Mouse (Mus musculus): ENCODE results near the gene Troap. TPM values are rescaled to one million over a fixed set of nuclear protein-coding genes. Genes with fewer than 3 reads are reported as not detected.
A peak's percentile ranks its signal among the peaks of the same experiment; 100 is the strongest.

Troap gene
- polyA plus RNA-seq, 1 experiment from 2014 or later = 27.3 TPM

DNA sequence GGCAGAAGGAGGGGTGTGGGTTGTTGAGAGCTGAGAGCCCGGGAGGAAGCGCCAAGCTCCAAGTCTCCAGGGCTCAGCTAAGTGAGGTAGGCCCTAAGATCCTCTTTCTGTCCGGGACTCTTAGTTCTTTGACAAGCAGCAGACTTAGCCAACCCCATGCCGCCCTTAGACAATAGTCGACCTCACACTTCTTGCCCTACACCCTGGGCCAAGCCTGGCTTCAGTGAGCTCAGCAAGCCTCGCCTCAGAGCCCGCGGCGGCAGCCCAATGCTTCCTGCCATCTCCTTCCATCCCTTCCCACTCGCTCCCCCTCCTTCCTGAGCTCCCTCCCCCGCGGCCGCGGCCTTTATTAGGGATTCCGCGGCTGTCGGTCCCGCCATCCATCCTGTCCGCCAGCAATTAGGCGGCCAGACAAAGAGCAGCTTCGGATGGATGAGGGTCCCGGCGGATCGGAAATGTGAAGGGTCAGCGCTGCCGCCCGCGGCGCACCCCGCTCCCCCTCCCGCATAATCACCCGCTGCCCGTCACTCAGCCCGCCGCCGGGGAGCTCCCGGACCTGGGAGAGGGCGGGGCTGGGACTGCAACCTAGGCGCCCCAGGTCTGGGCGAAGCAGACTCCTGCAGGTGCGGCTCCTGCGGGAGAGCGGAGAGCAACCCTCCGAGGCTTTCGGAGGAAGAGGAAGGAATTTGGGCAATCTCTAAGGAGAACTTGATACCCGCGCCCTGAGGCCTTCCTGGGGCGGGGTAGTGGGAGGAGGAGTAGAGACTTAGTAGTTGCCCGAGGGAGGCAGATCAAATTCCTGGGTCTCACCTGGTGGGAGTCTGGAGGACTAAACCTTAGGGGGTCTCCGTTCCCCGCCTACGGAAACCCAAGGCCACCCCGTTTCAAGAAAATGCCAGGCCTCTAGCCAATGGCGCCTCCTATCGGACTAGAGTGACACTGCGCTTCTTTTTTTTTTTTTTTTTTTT is 19.2 kb downstream of the Troap start:
- peaks cover 52% of the 10 kb centered on the region for H3K4me1 ChIP-seq (ENCODE audit: control insufficient read depth, insufficient read depth, low read length)
- under 1% methylated on average over 56 of the region's 56 CpGs for WGBS
- peak; percentile 17; the same call in 1 of the 2 replicates for ATAC-seq (ENCODE audit: low FRiP score, low TSS enrichment)

DNA sequence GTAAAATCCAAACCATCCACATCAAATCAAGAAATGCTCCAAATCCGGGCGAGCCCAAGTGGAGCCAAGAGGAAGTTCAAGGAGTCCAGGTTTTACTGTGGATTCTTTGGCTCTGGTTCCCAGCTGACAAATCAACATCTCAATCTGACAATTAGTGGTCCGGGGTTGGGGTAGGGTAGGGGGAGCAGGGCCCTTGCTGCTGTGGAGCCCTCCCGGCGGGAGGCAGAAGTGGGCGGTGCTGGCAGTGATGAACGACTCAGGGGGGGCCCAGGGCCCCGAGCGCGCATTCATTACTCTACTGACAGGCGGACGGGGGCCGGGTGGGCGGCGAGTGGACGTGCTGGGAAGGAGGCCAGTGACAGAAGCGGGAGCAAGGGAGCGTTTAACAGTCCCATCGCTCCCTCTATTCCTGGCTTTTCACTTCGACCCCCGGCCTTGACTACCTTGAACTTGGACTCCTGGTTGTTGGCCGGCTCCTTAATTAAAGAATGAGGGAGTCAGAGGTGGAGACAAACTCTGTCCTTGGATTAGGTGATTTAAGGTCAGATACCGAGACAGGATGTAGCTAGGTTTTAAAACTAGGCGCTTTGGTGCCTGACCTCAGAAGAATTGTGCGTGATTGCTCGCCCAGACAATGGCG is 20.4 kb downstream of the Troap start:
- peak; percentile 65 for ATAC-seq (ENCODE audit: low FRiP score, low TSS enrichment)
- H3K27me3 ChIP-seq (ENCODE audit: control insufficient read depth, insufficient read depth, low read length) = peaks cover 64% of the 10 kb centered on the region
- no peak overlapping the region for H3K27ac ChIP-seq (ENCODE audit: low read depth, low read length)
- H3K9ac ChIP-seq (ENCODE audit: low read depth, low read length) = no peak overlapping the region
- no peak overlapping the region; the same call in 1 of the 2 replicates for H3K4me3 ChIP-seq (ENCODE audit: low read length)
- no peaks in the 10 kb centered on the region for H3K9me3 ChIP-seq (ENCODE audit: control insufficient read depth, low read length)
- under 1% methylated on average over 27 of the region's 27 CpGs for WGBS
- H3K4me2 ChIP-seq (replicated peaks; ENCODE audit: low read depth, low read length) = peak overlapping the region; percentile 22
- peaks cover 45% of the 10 kb centered on the region for H3K4me1 ChIP-seq (ENCODE audit: control insufficient read depth, insufficient read depth, low read length)
- H3K36me3 ChIP-seq (ENCODE audit: control insufficient read depth, insufficient read depth, low read length) = no peaks in the 10 kb centered on the region

More for the DNA sequence above, 19.2 kb downstream of the Troap start:
- Histone ChIP-seq H3K9ac (ENCODE audit: low read depth, low read length) (peak overlapping the region; percentile 56), H3K27ac (ENCODE audit: low read depth, low read length) (peak overlapping the region; percentile 48; the same call in 1 of the 2 replicates), H3K36me3 (ENCODE audit: control insufficient read depth, insufficient read depth, low read length) (no peaks in the 10 kb centered on the region), H3K9me3 (ENCODE audit: control insufficient read depth, low read length) (no peaks in the 10 kb centered on the region), H3K4me3 (ENCODE audit: low read length) (peak overlapping the region; percentile 39), H3K27me3 (ENCODE audit: control insufficient read depth, insufficient read depth, low read length) (peaks cover 70% of the 10 kb centered on the region), H3K4me2 (replicated peaks; ENCODE audit: low read depth, low read length) (peak overlapping the region; percentile 84)

DNA sequence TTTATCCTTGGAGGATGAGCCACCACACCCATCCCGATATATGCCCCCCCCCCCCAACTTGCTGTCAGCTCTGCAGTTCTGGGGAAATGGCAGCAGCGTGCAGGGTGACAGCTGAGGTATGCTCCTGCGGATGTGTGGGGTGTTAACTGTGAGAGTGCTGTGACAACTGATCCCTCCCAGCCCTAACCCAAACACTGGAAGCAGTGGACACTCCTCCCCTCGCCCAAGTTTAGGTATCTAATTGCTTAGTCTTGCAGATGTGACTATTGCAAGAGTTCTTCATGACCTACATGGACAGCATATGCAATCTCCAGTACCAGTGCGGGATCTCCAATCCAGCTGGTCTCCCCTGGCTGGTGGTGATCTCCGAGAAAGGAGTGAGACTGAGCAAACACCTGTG is 21.0 kb downstream of the Troap start:
- no peak overlapping the region for H3K4me3 ChIP-seq (ENCODE audit: low read length)
- H3K9ac ChIP-seq (ENCODE audit: low read depth, low read length) = no peak overlapping the region
- H3K36me3 ChIP-seq (ENCODE audit: control insufficient read depth, insufficient read depth, low read length) = no peaks in the 10 kb centered on the region
- no peak for ATAC-seq (ENCODE audit: low FRiP score, low TSS enrichment)
- H3K27ac ChIP-seq (ENCODE audit: low read depth, low read length) = peak overlapping the region; percentile 24
- peaks cover 45% of the 10 kb centered on the region for H3K4me1 ChIP-seq (ENCODE audit: control insufficient read depth, insufficient read depth, low read length)
- H3K4me2 ChIP-seq (replicated peaks; ENCODE audit: low read depth, low read length) = peak overlapping the region; percentile 22
- WGBS = 6% methylated on average over 6 of the region's 6 CpGs
- H3K27me3 ChIP-seq (ENCODE audit: control insufficient read depth, insufficient read depth, low read length) = peaks cover 58% of the 10 kb centered on the region
- H3K9me3 ChIP-seq (ENCODE audit: control insufficient read depth, low read length) = no peaks in the 10 kb centered on the region

DNA sequence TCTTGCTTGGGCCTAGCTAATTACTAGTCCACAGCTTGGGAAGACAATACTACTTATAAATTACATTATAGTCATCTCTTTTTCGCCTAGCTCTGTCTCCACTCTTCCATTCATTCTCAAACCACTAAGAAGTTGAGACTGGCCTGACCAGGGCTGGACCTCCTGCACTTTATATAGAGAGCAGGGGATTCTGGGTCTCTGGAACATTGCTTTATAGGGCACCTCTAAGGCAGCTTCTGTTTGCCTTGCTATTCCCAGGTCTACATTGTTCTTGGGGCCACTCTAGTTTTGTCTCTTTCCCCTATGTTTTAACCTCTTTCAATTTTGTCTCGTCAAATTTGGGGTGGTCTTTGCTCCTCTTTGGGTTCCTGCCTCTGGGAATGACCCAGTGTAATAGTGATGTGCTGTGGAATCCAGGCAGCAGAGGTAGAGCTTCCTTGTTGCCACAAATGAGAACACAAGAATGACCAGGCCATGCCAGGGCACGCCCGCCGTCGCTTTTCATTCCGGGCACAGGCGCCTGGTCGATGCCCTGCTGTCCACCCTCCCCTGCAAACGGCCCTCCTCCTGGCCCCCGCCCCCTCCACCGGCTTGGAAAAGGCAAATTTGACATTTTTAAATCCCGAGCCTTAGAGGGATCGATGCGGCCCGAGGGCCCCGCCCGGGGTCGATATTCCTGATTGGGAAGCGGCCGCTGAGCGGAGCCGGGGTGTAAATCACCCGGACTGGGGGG is 21.9 kb downstream of the Troap start:
- H3K27ac ChIP-seq (ENCODE audit: low read depth, low read length) = peak overlapping the region; percentile 52; the same call in 1 of the 2 replicates

DNA sequence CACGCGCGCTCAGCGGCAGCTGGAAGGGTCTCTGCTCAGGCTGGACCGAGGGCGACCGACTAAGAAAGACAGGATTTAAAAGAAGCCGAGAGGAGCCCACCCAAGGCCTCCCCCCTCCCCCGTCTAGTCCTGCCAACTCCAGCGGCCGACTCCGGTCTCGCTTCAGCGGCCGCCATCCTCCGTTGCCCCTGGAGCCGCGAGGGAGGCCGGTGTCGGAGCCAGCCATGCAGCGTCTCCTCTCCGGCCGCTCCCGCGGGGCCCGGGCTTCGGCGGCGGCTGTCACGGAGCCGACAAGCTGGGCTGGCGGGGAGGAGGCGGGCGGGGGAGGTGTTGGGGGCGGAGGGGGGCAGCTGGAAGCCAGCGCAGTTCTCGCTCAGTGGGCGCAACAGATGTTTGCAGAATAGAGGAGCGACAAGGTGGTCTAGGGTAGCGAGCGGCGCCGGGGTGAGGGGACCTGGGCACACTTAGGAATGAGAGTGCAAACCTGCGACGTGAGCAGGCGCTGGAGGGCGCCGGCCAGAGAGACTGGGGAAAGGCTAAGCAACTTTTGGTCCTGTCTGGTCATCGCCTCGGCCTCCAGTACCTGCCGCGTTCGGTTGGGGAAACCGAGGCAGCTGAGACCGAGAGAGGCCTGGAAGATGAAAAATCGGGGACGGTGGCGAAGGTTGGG is 22.6 kb downstream of the Troap start:
- peak; percentile 33 for ATAC-seq (ENCODE audit: low FRiP score, low TSS enrichment)
- no peaks in the 10 kb centered on the region for H3K9me3 ChIP-seq (ENCODE audit: control insufficient read depth, low read length)
- peak overlapping the region; percentile 70 for H3K4me2 ChIP-seq (replicated peaks; ENCODE audit: low read depth, low read length)
- H3K9ac ChIP-seq (ENCODE audit: low read depth, low read length) = peak overlapping the region; percentile 32; the same call in 1 of the 2 replicates
- 0% methylated on average over 56 of the region's 58 CpGs for WGBS
- H3K4me3 ChIP-seq (ENCODE audit: low read length) = peak overlapping the region; percentile 38
- peaks cover 45% of the 10 kb centered on the region for H3K4me1 ChIP-seq (ENCODE audit: control insufficient read depth, insufficient read depth, low read length)
- H3K36me3 ChIP-seq (ENCODE audit: control insufficient read depth, insufficient read depth, low read length) = no peaks in the 10 kb centered on the region
- H3K27ac ChIP-seq (ENCODE audit: low read depth, low read length) = peak overlapping the region; percentile 52; the same call in 1 of the 2 replicates
- peaks cover 49% of the 10 kb centered on the region for H3K27me3 ChIP-seq (ENCODE audit: control insufficient read depth, insufficient read depth, low read length)

More for the DNA sequence above, 21.9 kb downstream of the Troap start:
- Histone ChIP-seq H3K36me3 (ENCODE audit: control insufficient read depth, insufficient read depth, low read length) (no peaks in the 10 kb centered on the region), H3K27me3 (ENCODE audit: control insufficient read depth, insufficient read depth, low read length) (peaks cover 52% of the 10 kb centered on the region), H3K4me2 (replicated peaks; ENCODE audit: low read depth, low read length) (peak overlapping the region; percentile 70), H3K9me3 (ENCODE audit: control insufficient read depth, low read length) (no peaks in the 10 kb centered on the region), H3K4me1 (ENCODE audit: control insufficient read depth, insufficient read depth, low read length) (peaks cover 45% of the 10 kb centered on the region), H3K9ac (ENCODE audit: low read depth, low read length) (peak overlapping the region; percentile 32; the same call in 1 of the 2 replicates), H3K4me3 (ENCODE audit: low read length) (peak overlapping the region; percentile 38)
- no peak for ATAC-seq (ENCODE audit: low FRiP score, low TSS enrichment)
- WGBS = 3% methylated on average over 24 of the region's 24 CpGs

DNA sequence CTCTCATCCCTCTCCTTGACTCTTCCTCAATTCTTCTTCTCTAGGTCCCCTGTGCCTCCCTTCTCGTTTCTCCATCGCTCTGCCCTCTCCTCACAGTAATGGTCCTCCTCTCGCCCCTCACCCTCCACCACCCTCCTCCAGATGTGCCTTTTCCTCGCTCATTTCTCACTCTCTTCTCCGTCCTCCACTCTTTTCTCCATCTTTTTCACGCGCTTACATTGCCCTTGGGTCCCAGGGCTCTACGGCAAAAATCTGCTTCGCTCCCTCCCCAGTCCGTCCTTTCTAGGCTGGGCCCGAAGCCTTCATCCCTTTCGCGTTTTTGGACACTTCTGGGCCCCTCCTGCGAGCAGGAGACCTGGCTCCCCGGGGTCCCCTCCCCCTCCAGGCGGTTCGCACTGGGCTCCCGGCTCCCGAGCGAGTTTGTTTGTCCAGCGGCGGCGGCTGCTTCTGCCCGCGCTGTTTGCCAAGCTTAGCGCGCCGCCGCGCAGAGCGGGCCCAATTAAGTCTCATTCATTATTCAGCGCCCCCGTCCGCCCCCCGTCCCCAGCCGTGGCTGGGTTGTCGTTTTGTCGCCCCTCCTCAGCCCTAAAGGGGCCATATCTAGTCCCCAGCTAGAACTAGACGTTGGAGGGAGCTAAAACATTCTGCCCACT is 23.6 kb downstream of the Troap start:
- H3K9me3 ChIP-seq (ENCODE audit: control insufficient read depth, low read length) = no peaks in the 10 kb centered on the region
- peaks cover 42% of the 10 kb centered on the region for H3K27me3 ChIP-seq (ENCODE audit: control insufficient read depth, insufficient read depth, low read length)
- under 1% methylated on average over 39 of the region's 39 CpGs for WGBS
- peak overlapping the region; percentile 70 for H3K4me2 ChIP-seq (replicated peaks; ENCODE audit: low read depth, low read length)
- H3K4me3 ChIP-seq (ENCODE audit: low read length) = peak overlapping the region; percentile 38
- peak overlapping the region; percentile 45 for H3K9ac ChIP-seq (ENCODE audit: low read depth, low read length)
- no peak for ATAC-seq (ENCODE audit: low FRiP score, low TSS enrichment)
- H3K27ac ChIP-seq (ENCODE audit: low read depth, low read length) = peak overlapping the region; percentile 52; the same call in 1 of the 2 replicates
- no peaks in the 10 kb centered on the region for H3K36me3 ChIP-seq (ENCODE audit: control insufficient read depth, insufficient read depth, low read length)
- H3K4me1 ChIP-seq (ENCODE audit: control insufficient read depth, insufficient read depth, low read length) = peaks cover 45% of the 10 kb centered on the region

DNA sequence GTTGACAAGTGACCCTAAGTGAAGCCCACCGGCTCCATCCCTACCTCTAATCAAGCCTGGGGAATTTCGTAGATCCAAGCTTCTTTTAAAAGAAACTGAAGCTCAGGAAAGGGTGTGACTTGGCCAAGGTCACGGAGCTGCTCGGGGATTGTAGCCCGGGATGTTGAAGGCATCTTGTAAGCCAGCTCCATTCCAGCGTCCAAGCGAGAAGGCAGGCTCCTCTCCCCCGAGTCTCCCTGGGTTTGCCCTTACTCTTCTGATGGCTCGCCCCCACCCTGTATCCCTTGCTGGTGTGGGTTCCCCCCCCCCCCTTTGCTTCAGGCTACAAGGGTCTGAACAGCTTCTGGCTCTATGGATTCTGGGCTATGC is 24.1 kb downstream of the Troap start:
- peaks cover 41% of the 10 kb centered on the region for H3K4me1 ChIP-seq (ENCODE audit: control insufficient read depth, insufficient read depth, low read length)
- no peaks in the 10 kb centered on the region for H3K36me3 ChIP-seq (ENCODE audit: control insufficient read depth, insufficient read depth, low read length)
- peaks cover 42% of the 10 kb centered on the region for H3K27me3 ChIP-seq (ENCODE audit: control insufficient read depth, insufficient read depth, low read length)
- 2% methylated on average over 9 of the region's 9 CpGs for WGBS
- H3K9me3 ChIP-seq (ENCODE audit: control insufficient read depth, low read length) = no peaks in the 10 kb centered on the region
- ATAC-seq (ENCODE audit: low FRiP score, low TSS enrichment) = no peak
- peak overlapping the region; percentile 45; the same call in 1 of the 2 replicates for H3K9ac ChIP-seq (ENCODE audit: low read depth, low read length)
- H3K4me3 ChIP-seq (ENCODE audit: low read length) = peak overlapping the region; percentile 38
- H3K27ac ChIP-seq (ENCODE audit: low read depth, low read length) = no peak overlapping the region
- H3K4me2 ChIP-seq (replicated peaks; ENCODE audit: low read depth, low read length) = peak overlapping the region; percentile 70

DNA sequence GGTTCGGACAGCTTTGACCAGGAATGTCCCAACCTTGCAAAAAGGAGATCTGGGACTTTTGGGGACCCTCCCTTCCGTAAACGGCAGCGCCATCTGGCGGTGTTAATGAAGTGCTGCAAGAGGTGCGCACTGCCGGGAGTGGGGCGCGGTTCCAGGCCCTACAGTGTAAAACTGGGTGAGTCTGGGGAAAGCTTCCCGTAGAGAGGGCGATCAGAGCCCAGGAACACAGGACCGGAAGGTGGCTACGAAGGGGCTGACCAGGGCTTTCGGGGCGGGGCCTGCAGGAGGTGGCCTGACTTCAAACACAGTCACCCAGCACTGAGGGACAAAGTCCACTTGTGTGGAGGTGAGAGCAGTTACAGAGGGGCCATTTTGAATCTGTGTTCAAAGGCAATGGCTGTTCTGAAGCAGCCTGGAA is 24.8 kb downstream of the Troap start:
- H3K9ac ChIP-seq (ENCODE audit: low read depth, low read length) = peak overlapping the region; percentile 13; the same call in 1 of the 2 replicates
- peak overlapping the region; percentile 38 for H3K4me3 ChIP-seq (ENCODE audit: low read length)
- H3K9me3 ChIP-seq (ENCODE audit: control insufficient read depth, low read length) = no peaks in the 10 kb centered on the region
- H3K4me1 ChIP-seq (ENCODE audit: control insufficient read depth, insufficient read depth, low read length) = peaks cover 37% of the 10 kb centered on the region
- H3K27ac ChIP-seq (ENCODE audit: low read depth, low read length) = no peak overlapping the region
- WGBS = 2% methylated on average over 15 of the region's 15 CpGs
- H3K36me3 ChIP-seq (ENCODE audit: control insufficient read depth, insufficient read depth, low read length) = no peaks in the 10 kb centered on the region
- peaks cover 42% of the 10 kb centered on the region for H3K27me3 ChIP-seq (ENCODE audit: control insufficient read depth, insufficient read depth, low read length)
- H3K4me2 ChIP-seq (replicated peaks; ENCODE audit: low read depth, low read length) = peak overlapping the region; percentile 70
- peak; percentile 34; the same call in 1 of the 2 replicates for ATAC-seq (ENCODE audit: low FRiP score, low TSS enrichment)
